15 mouse cellular contexts compared by ENCODE assay signal in genomic region chr13:102449416-102450121, GRCm38 (mm10).
DNase-seq lines count a peak whose midpoint lies in the region; ATAC-seq and TF ChIP-seq lines count a peak whose summit lies in the region.
"Had no signal": no experiment of that assay in that cellular context is flagged by ENCODE, and none has a peak within 500 bp of the region (broad histone marks: within the 10 kb centered on the region; RNA-seq: fewer than 3 reads in every experiment).

No protein-coding gene starts in this region.

- WGBS in hindbrain, embryonic 12.5 days = 14% methylated on average over 8 of the region's 8 CpGs
- WGBS in hindbrain, embryonic 16.5 days = 13% methylated on average over 8 of the region's 8 CpGs
- WGBS in midbrain, embryonic 10.5 days = 9% methylated on average over 8 of the region's 8 CpGs
- 11% methylated on average over 8 of the region's 8 CpGs for WGBS in midbrain, postnatal 0 days
- WGBS in embryonic facial prominence, embryonic 14.5 days = 25% methylated on average over 8 of the region's 8 CpGs
- WGBS in heart, adult 2 months = 83% methylated on average over 8 of the region's 8 CpGs

- peaks cover 5% of the 10 kb centered on the region; the same call in 1 of the 2 replicates for H3K4me1 ChIP-seq in hindbrain, embryonic 12.5 days
- no peaks in the 10 kb centered on the region for H3K4me1 ChIP-seq in hindbrain, embryonic 16.5 days (ENCODE audit: control insufficient read depth, insufficient read depth, low read depth, low read length)
- H3K4me1 ChIP-seq in midbrain, embryonic 10.5 days = peaks cover 14% of the 10 kb centered on the region
- no peaks in the 10 kb centered on the region for H3K4me1 ChIP-seq in midbrain, postnatal 0 days (ENCODE audit: insufficient read depth, low read length)
- no peaks in the 10 kb centered on the region; the same call in 1 of the 2 replicates for H3K4me1 ChIP-seq in embryonic facial prominence, embryonic 14.5 days (ENCODE audit: control insufficient read depth, insufficient read depth, low read length)
- H3K4me1 ChIP-seq in heart, adult 2 months (ENCODE audit: control insufficient read depth, insufficient read depth, low read length) = no peaks in the 10 kb centered on the region
- H3K4me1 ChIP-seq: heart, embryonic 15.5 days had no signal

- intact Hi-C loops in heart, adult 2 months (cut with DNase I) = no loop called here

- no peaks in the 10 kb centered on the region for H3K27me3 ChIP-seq in hindbrain, embryonic 12.5 days
- H3K27me3 ChIP-seq in hindbrain, embryonic 16.5 days (replicated peaks; ENCODE audit: control insufficient read depth, insufficient read depth, low read length) = no peaks in the 10 kb centered on the region
- H3K27me3 ChIP-seq in midbrain, embryonic 10.5 days (ENCODE audit: low read depth, poor library complexity, severe bottlenecking) = peaks cover 58% of the 10 kb centered on the region
- peaks cover 4% of the 10 kb centered on the region; the same call in 1 of the 2 replicates for H3K27me3 ChIP-seq in midbrain, postnatal 0 days (ENCODE audit: insufficient read depth, low read length)
- H3K27me3 ChIP-seq in embryonic facial prominence, embryonic 14.5 days (replicated peaks; ENCODE audit: control insufficient read depth, insufficient read depth, low read length) = no peaks in the 10 kb centered on the region
- no peaks in the 10 kb centered on the region for H3K27me3 ChIP-seq in heart, adult 2 months (ENCODE audit: control insufficient read depth, insufficient read depth, low read length)
- H3K27me3 ChIP-seq: heart, embryonic 15.5 days had no signal

- H3K79me2 ChIP-seq in heart, adult 2 months (replicated peaks; ENCODE audit: control insufficient read depth, insufficient read depth, low read length) = no peaks in the 10 kb centered on the region

- no peak for ATAC-seq in hindbrain, embryonic 12.5 days (ENCODE audit: low FRiP score)
- no peak for ATAC-seq in hindbrain, embryonic 16.5 days
- no peak for ATAC-seq in midbrain, postnatal 0 days (ENCODE audit: low FRiP score)
- ATAC-seq in embryonic facial prominence, embryonic 14.5 days (ENCODE audit: low read depth) = peak; percentile 77; the same call in 1 of the 2 replicates
- ATAC-seq: inflammation-experienced regulatory T-cells, adult 6 months; liver, postnatal 0 days had no signal

- H3K9ac ChIP-seq in hindbrain, embryonic 12.5 days = no peak overlapping the region
- H3K9ac ChIP-seq in hindbrain, embryonic 16.5 days (ENCODE audit: low read depth, low read length) = no peak overlapping the region
- H3K9ac ChIP-seq in midbrain, postnatal 0 days (replicated peaks; ENCODE audit: low read length, poor library complexity, severe bottlenecking) = no peak overlapping the region
- no peak overlapping the region for H3K9ac ChIP-seq in embryonic facial prominence, embryonic 14.5 days (ENCODE audit: low read depth, low read length)
- H3K9ac ChIP-seq in heart, adult 2 months (ENCODE audit: low read depth, low read length) = no peak overlapping the region
- H3K9ac ChIP-seq: heart, embryonic 15.5 days; liver, postnatal 0 days had no signal

- no peak for TF ChIP-seq POLR2A in heart, adult 2 months (IDR thresholded peaks at IDR 0.05; ENCODE audit: insufficient read depth, low read depth, low read length)

- H3K4me2 ChIP-seq in hindbrain, embryonic 12.5 days (replicated peaks) = 0 out of 2 replicates have a peak overlapping the region, but pooled peaks have one; percentile 21
- H3K4me2 ChIP-seq in hindbrain, embryonic 16.5 days (ENCODE audit: low read length) = no peak overlapping the region
- H3K4me2 ChIP-seq in midbrain, postnatal 0 days (ENCODE audit: low read depth, low read length, poor library complexity, severe bottlenecking) = no peak overlapping the region
- no peak overlapping the region for H3K4me2 ChIP-seq in embryonic facial prominence, embryonic 14.5 days (ENCODE audit: low read depth, low read length)
- H3K4me2 ChIP-seq: heart, embryonic 15.5 days had no signal

- no peak for TF ChIP-seq EP300 in heart, adult 2 months (IDR thresholded peaks at IDR 0.05; ENCODE audit: insufficient read depth, low read depth, low read length)

- H3K27ac ChIP-seq in hindbrain, embryonic 12.5 days = no peak overlapping the region
- H3K27ac ChIP-seq in hindbrain, embryonic 16.5 days (ENCODE audit: low read depth, low read length) = no peak overlapping the region
- no peak overlapping the region for H3K27ac ChIP-seq in midbrain, embryonic 10.5 days (replicated peaks)
- H3K27ac ChIP-seq in midbrain, postnatal 0 days (ENCODE audit: low read depth, low read length) = no peak overlapping the region
- H3K27ac ChIP-seq in embryonic facial prominence, embryonic 14.5 days (replicated peaks; ENCODE audit: low read depth, low read length) = no peak overlapping the region; the same call in 1 of the 2 replicates
- H3K27ac ChIP-seq in heart, adult 2 months = no peak overlapping the region
- H3K27ac ChIP-seq: heart, embryonic 15.5 days had no signal

- TF ChIP-seq CTCF in midbrain, postnatal 0 days (IDR thresholded peaks at IDR 0.05) = no peak
- TF ChIP-seq CTCF in heart, adult 2 months (IDR thresholded peaks at IDR 0.05) = no peak

- no peaks in the 10 kb centered on the region for H3K36me3 ChIP-seq in hindbrain, embryonic 12.5 days
- no peaks in the 10 kb centered on the region for H3K36me3 ChIP-seq in hindbrain, embryonic 16.5 days (ENCODE audit: control insufficient read depth, insufficient read depth, low read length)
- no peaks in the 10 kb centered on the region for H3K36me3 ChIP-seq in midbrain, embryonic 10.5 days
- H3K36me3 ChIP-seq in midbrain, postnatal 0 days (ENCODE audit: insufficient read depth, low read length) = no peaks in the 10 kb centered on the region
- no peaks in the 10 kb centered on the region for H3K36me3 ChIP-seq in embryonic facial prominence, embryonic 14.5 days (ENCODE audit: control insufficient read depth, insufficient read depth, low read length)
- H3K36me3 ChIP-seq in heart, adult 2 months (ENCODE audit: control insufficient read depth, insufficient read depth, low read length) = no peaks in the 10 kb centered on the region
- H3K36me3 ChIP-seq: heart, embryonic 15.5 days had no signal

- no peak overlapping the region for H3K4me3 ChIP-seq in hindbrain, embryonic 12.5 days
- no peak overlapping the region for H3K4me3 ChIP-seq in hindbrain, embryonic 16.5 days (ENCODE audit: low read length)
- no peak overlapping the region for H3K4me3 ChIP-seq in midbrain, embryonic 10.5 days
- no peak overlapping the region for H3K4me3 ChIP-seq in midbrain, postnatal 0 days (ENCODE audit: low read depth, low read length)
- H3K4me3 ChIP-seq in embryonic facial prominence, embryonic 14.5 days (ENCODE audit: low read depth, low read length) = no peak overlapping the region
- no peak overlapping the region for H3K4me3 ChIP-seq in heart, adult 2 months
- H3K4me3 ChIP-seq: erythroblast, embryonic 14.5 days; heart, embryonic 15.5 days had no signal

- no peaks in the 10 kb centered on the region for H3K9me3 ChIP-seq in hindbrain, embryonic 12.5 days (replicated peaks)
- H3K9me3 ChIP-seq in hindbrain, embryonic 16.5 days (ENCODE audit: control insufficient read depth, low read length) = no peaks in the 10 kb centered on the region
- H3K9me3 ChIP-seq in midbrain, embryonic 10.5 days (replicated peaks) = no peaks in the 10 kb centered on the region
- H3K9me3 ChIP-seq in midbrain, postnatal 0 days (ENCODE audit: low read length) = no peaks in the 10 kb centered on the region
- H3K9me3 ChIP-seq in embryonic facial prominence, embryonic 14.5 days (ENCODE audit: control insufficient read depth, low read length) = no peaks in the 10 kb centered on the region
- H3K9me3 ChIP-seq: heart, embryonic 15.5 days had no signal

- DNase-seq in midbrain, embryonic 10.5 days (ENCODE audit: low spot score) = peak; percentile 38
- DNase-seq in midbrain, postnatal 0 days (ENCODE audit: low spot score) = no peak
- peak; percentile 66 for DNase-seq in embryonic facial prominence, embryonic 14.5 days (ENCODE audit: low spot score)
- DNase-seq in heart, adult 2 months = no peak
- DNase-seq in cerebellum, postnatal 25 days = no peak
- DNase-seq: cerebellum, adult 11-12 months; kidney, postnatal 25 days; layer of hippocampus, adult 9-11 months; liver, postnatal 0 days; spleen, adult 18-20 months had no signal

Comparison
In these comparisons a context has a peak if more than half of its experiments do, and no peak if none do; other contexts are left out.
1. DNase-seq: peak in midbrain, embryonic 10.5 days (single experiment) and embryonic facial prominence, embryonic 14.5 days (single experiment); none in midbrain, postnatal 0 days (single experiment), heart, adult 2 months (0 of 2) and cerebellum, postnatal 25 days (0 of 2).